Mouse (Mus musculus): ENCODE results near the gene Phactr4. TPM values are rescaled to one million over a fixed set of nuclear protein-coding genes. Genes with fewer than 3 reads are reported as not detected.

Gene Phactr4
- polyA plus RNA-seq, 1 experiment from 2014 or later: 20.8 TPM

GRCm38 (mm10) chr4:132449778-132450177 lies 27.5 kb upstream of the Phactr4 start:
- no peak for ATAC-seq (ENCODE audit: low read depth)
- H3K4me2 ChIP-seq (ENCODE audit: low read depth, low read length): no peak overlapping the region
- H3K9ac ChIP-seq (ENCODE audit: low read length): no peak overlapping the region
- no peaks in the 10 kb centered on the region for H3K27me3 ChIP-seq (ENCODE audit: control insufficient read depth, insufficient read depth, low read depth, low read length)
- H3K9me3 ChIP-seq (ENCODE audit: control insufficient read depth, low read length): no peaks in the 10 kb centered on the region
- no peak overlapping the region for H3K27ac ChIP-seq (ENCODE audit: low read length)
- H3K4me3 ChIP-seq (ENCODE audit: low read length): no peak overlapping the region
- H3K36me3 ChIP-seq (ENCODE audit: control insufficient read depth, insufficient read depth, low read length): no peaks in the 10 kb centered on the region
- WGBS: 73% methylated on average over 3 of the region's 3 CpGs
- no peaks in the 10 kb centered on the region for H3K4me1 ChIP-seq (replicated peaks; ENCODE audit: control insufficient read depth, insufficient read depth, low read length)

GRCm38 (mm10) chr4:132446105-132446504 lies 23.8 kb upstream of the Phactr4 start:
- no peak for ATAC-seq (ENCODE audit: low read depth)

GRCm38 (mm10) chr4:132444516-132444915 lies 22.2 kb upstream of the Phactr4 start:
- no peak for ATAC-seq (ENCODE audit: low read depth)
- Histone ChIP-seq H3K4me1 (replicated peaks; ENCODE audit: control insufficient read depth, insufficient read depth, low read length) (no peaks in the 10 kb centered on the region), H3K4me3 (ENCODE audit: low read length) (no peak overlapping the region), H3K36me3 (ENCODE audit: control insufficient read depth, insufficient read depth, low read length) (no peaks in the 10 kb centered on the region), H3K27ac (ENCODE audit: low read length) (no peak overlapping the region), H3K9me3 (ENCODE audit: control insufficient read depth, low read length) (0 out of 2 replicates have a peak, but pooled peaks cover 2% of the 10 kb centered on the region), H3K9ac (ENCODE audit: low read length) (no peak overlapping the region), H3K27me3 (ENCODE audit: control insufficient read depth, insufficient read depth, low read depth, low read length) (no peaks in the 10 kb centered on the region), H3K4me2 (ENCODE audit: low read depth, low read length) (no peak overlapping the region)
- 76% methylated on average over 8 of the region's 8 CpGs for WGBS

More at GRCm38 (mm10) chr4:132446105-132446504, 23.8 kb upstream of the Phactr4 start:
- no peak overlapping the region for H3K4me2 ChIP-seq (ENCODE audit: low read depth, low read length)
- H3K9ac ChIP-seq (ENCODE audit: low read length): no peak overlapping the region
- no peaks in the 10 kb centered on the region for H3K27me3 ChIP-seq (ENCODE audit: control insufficient read depth, insufficient read depth, low read depth, low read length)
- H3K27ac ChIP-seq (ENCODE audit: low read length): no peak overlapping the region
- no peaks in the 10 kb centered on the region for H3K36me3 ChIP-seq (ENCODE audit: control insufficient read depth, insufficient read depth, low read length)
- 0 out of 2 replicates have a peak, but pooled peaks cover 2% of the 10 kb centered on the region for H3K9me3 ChIP-seq (ENCODE audit: control insufficient read depth, low read length)
- 72% methylated on average over 12 of the region's 12 CpGs for WGBS
- H3K4me1 ChIP-seq (replicated peaks; ENCODE audit: control insufficient read depth, insufficient read depth, low read length): no peaks in the 10 kb centered on the region
- no peak overlapping the region for H3K4me3 ChIP-seq (ENCODE audit: low read length)

GRCm38 (mm10) chr4:132437857-132438256 lies 15.6 kb upstream of the Phactr4 start:
- no peaks in the 10 kb centered on the region for H3K9me3 ChIP-seq (ENCODE audit: control insufficient read depth, low read length)
- H3K4me3 ChIP-seq (ENCODE audit: low read length): no peak overlapping the region
- H3K4me1 ChIP-seq (replicated peaks; ENCODE audit: control insufficient read depth, insufficient read depth, low read length): no peaks in the 10 kb centered on the region
- H3K9ac ChIP-seq (ENCODE audit: low read length): peak overlapping the region; percentile 15; the same call in 1 of the 2 replicates
- H3K36me3 ChIP-seq (ENCODE audit: control insufficient read depth, insufficient read depth, low read length): no peaks in the 10 kb centered on the region
- no peak for ATAC-seq (ENCODE audit: low read depth)
- 30% methylated on average over 11 of the region's 11 CpGs for WGBS
- H3K27me3 ChIP-seq (ENCODE audit: control insufficient read depth, insufficient read depth, low read depth, low read length): no peaks in the 10 kb centered on the region
- peak overlapping the region; percentile 11; the same call in 1 of the 2 replicates for H3K4me2 ChIP-seq (ENCODE audit: low read depth, low read length)
- H3K27ac ChIP-seq (ENCODE audit: low read length): no peak overlapping the region

GRCm38 (mm10) chr4:132432717-132433372 lies 10.6 kb upstream of the Phactr4 start:
- WGBS: 8% methylated on average over 14 of the region's 14 CpGs
- no peaks in the 10 kb centered on the region for H3K36me3 ChIP-seq (ENCODE audit: control insufficient read depth, insufficient read depth, low read length)
- no peak overlapping the region for H3K9ac ChIP-seq (ENCODE audit: low read length)
- no peaks in the 10 kb centered on the region for H3K27me3 ChIP-seq (ENCODE audit: control insufficient read depth, insufficient read depth, low read depth, low read length)
- H3K4me3 ChIP-seq (ENCODE audit: low read length): peak overlapping the region; percentile 11; the same call in 1 of the 2 replicates
- no peaks in the 10 kb centered on the region for H3K9me3 ChIP-seq (ENCODE audit: control insufficient read depth, low read length)
- no peak overlapping the region for H3K27ac ChIP-seq (ENCODE audit: low read length)
- H3K4me1 ChIP-seq (replicated peaks; ENCODE audit: control insufficient read depth, insufficient read depth, low read length): no peaks in the 10 kb centered on the region
- ATAC-seq (ENCODE audit: low read depth): no peak
- peak overlapping the region; percentile 48 for H3K4me2 ChIP-seq (ENCODE audit: low read depth, low read length)

- no peaks in the 10 kb centered on the region for H3K4me1 ChIP-seq (replicated peaks; ENCODE audit: control insufficient read depth, insufficient read depth, low read length)
- ATAC-seq (ENCODE audit: low read depth): no peak
- no peaks in the 10 kb centered on the region for H3K9me3 ChIP-seq (ENCODE audit: control insufficient read depth, low read length)
- WGBS: 18% methylated on average over 9 of the region's 9 CpGs
- no peak overlapping the region for H3K4me3 ChIP-seq (ENCODE audit: low read length)
- H3K4me2 ChIP-seq (ENCODE audit: low read depth, low read length): no peak overlapping the region
- H3K36me3 ChIP-seq (ENCODE audit: control insufficient read depth, insufficient read depth, low read length): no peaks in the 10 kb centered on the region
- no peak overlapping the region for H3K9ac ChIP-seq (ENCODE audit: low read length)
- no peak overlapping the region for H3K27ac ChIP-seq (ENCODE audit: low read length)
- H3K27me3 ChIP-seq (ENCODE audit: control insufficient read depth, insufficient read depth, low read depth, low read length): no peaks in the 10 kb centered on the region
Observed at GRCm38 (mm10) chr4:132428022-132428542, 5.8 kb upstream of the Phactr4 start.

- Histone ChIP-seq H3K4me3 (ENCODE audit: low read length) (no peak overlapping the region), H3K4me1 (replicated peaks; ENCODE audit: control insufficient read depth, insufficient read depth, low read length) (peaks cover 2% of the 10 kb centered on the region; the same call in 1 of the 2 replicates), H3K27ac (ENCODE audit: low read length) (no peak overlapping the region), H3K27me3 (ENCODE audit: control insufficient read depth, insufficient read depth, low read depth, low read length) (no peaks in the 10 kb centered on the region), H3K36me3 (ENCODE audit: control insufficient read depth, insufficient read depth, low read length) (no peaks in the 10 kb centered on the region), H3K9me3 (ENCODE audit: control insufficient read depth, low read length) (no peaks in the 10 kb centered on the region), H3K9ac (ENCODE audit: low read length) (no peak overlapping the region), H3K4me2 (ENCODE audit: low read depth, low read length) (no peak overlapping the region)
- no peak for ATAC-seq (ENCODE audit: low read depth)
- WGBS: 55% methylated on average over 4 of the region's 4 CpGs
Observed at GRCm38 (mm10) chr4:132427493-132427892, 5.2 kb upstream of the Phactr4 start.

- no peak overlapping the region for H3K4me3 ChIP-seq (ENCODE audit: low read length)
- no peak overlapping the region for H3K9ac ChIP-seq (ENCODE audit: low read length)
- no peaks in the 10 kb centered on the region for H3K9me3 ChIP-seq (ENCODE audit: control insufficient read depth, low read length)
- ATAC-seq (ENCODE audit: low read depth): no peak
- H3K27me3 ChIP-seq (ENCODE audit: control insufficient read depth, insufficient read depth, low read depth, low read length): no peaks in the 10 kb centered on the region
- H3K4me1 ChIP-seq (replicated peaks; ENCODE audit: control insufficient read depth, insufficient read depth, low read length): peaks cover 4% of the 10 kb centered on the region
- H3K4me2 ChIP-seq (ENCODE audit: low read depth, low read length): no peak overlapping the region
- no peaks in the 10 kb centered on the region for H3K36me3 ChIP-seq (ENCODE audit: control insufficient read depth, insufficient read depth, low read length)
- WGBS: 20% methylated on average over 2 of the region's 2 CpGs
- no peak overlapping the region for H3K27ac ChIP-seq (ENCODE audit: low read length)
Observed at GRCm38 (mm10) chr4:132426021-132426420, 3.7 kb upstream of the Phactr4 start.

- Histone ChIP-seq H3K27me3 (ENCODE audit: control insufficient read depth, insufficient read depth, low read depth, low read length) (no peaks in the 10 kb centered on the region), H3K9me3 (ENCODE audit: control insufficient read depth, low read length) (no peaks in the 10 kb centered on the region), H3K4me3 (ENCODE audit: low read length) (no peak overlapping the region), H3K4me2 (ENCODE audit: low read depth, low read length) (no peak overlapping the region), H3K4me1 (replicated peaks; ENCODE audit: control insufficient read depth, insufficient read depth, low read length) (peaks cover 12% of the 10 kb centered on the region), H3K9ac (ENCODE audit: low read length) (no peak overlapping the region), H3K36me3 (ENCODE audit: control insufficient read depth, insufficient read depth, low read length) (no peaks in the 10 kb centered on the region), H3K27ac (ENCODE audit: low read length) (no peak overlapping the region)
- ATAC-seq (ENCODE audit: low read depth): no peak
- 89% methylated on average over 5 of the region's 5 CpGs for WGBS
Observed at GRCm38 (mm10) chr4:132424765-132425164, 2.5 kb upstream of the Phactr4 start.

Measured in lung, embryonic 16.5 days (tissue).